Mouse (Mus musculus) olfactory bulb, adult 2 months (tissue): ENCODE data around the gene Yipf2.

Source experiments
- CTCF ChIP-seq: fragments of 200-500 bp; IDR thresholded peaks from 2 replicates; pipeline ENCODE4 v1.5.1; 2012; ENCODE audit warnings: low read depth, mild to moderate bottlenecking, low read length, moderate library complexity; ENCODE audit not compliant: insufficient read depth
- POLR2A ChIP-seq: fragments of 200-500 bp; IDR thresholded peaks from 2 replicates; pipeline ENCODE4 v1.6.1; 2012; ENCODE audit warnings: mild to moderate bottlenecking, low read depth, low read length, moderate library complexity; ENCODE audit not compliant: insufficient read depth

DNA sequence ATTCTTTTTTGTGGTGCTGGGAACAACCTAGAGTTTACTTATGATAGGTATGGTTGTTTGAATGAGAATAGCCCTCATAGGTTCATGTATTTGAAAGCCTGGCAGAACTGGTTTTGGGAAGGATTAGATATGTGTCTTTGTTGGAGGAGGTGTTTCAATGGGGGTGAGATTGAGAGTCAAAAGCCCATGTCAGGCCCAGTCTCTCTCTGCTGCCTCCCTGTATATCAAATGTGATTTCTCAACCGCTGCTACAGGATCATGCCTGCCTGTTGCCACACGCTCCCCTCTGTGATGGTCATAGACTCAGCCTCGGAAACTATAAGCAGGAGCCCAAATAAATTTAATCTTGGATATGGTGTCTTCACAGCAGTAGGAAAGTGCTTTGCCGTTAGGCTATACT is 27.6 kb upstream of the Yipf2 start:
- no peak for TF ChIP-seq CTCF
- TF ChIP-seq POLR2A: no peak
